Mouse (Mus musculus): ENCODE data around the gene R3hdm2. TPM values are rescaled to one million over a fixed set of nuclear protein-coding genes. Genes with fewer than 3 reads are reported as not detected.

Gene R3hdm2
- total RNA-seq (2023), result 100 to 1,000 TPM in 1 of 2 experiments, 10 to 100 TPM in 1; 98.4 to 116 TPM

GRCm38 (mm10) chr10:127380251-127380691 is at the start of gene R3hdm2:
Gene R3hdm2, plus strand, starts transcription at chr10:127380327.

DNA sequence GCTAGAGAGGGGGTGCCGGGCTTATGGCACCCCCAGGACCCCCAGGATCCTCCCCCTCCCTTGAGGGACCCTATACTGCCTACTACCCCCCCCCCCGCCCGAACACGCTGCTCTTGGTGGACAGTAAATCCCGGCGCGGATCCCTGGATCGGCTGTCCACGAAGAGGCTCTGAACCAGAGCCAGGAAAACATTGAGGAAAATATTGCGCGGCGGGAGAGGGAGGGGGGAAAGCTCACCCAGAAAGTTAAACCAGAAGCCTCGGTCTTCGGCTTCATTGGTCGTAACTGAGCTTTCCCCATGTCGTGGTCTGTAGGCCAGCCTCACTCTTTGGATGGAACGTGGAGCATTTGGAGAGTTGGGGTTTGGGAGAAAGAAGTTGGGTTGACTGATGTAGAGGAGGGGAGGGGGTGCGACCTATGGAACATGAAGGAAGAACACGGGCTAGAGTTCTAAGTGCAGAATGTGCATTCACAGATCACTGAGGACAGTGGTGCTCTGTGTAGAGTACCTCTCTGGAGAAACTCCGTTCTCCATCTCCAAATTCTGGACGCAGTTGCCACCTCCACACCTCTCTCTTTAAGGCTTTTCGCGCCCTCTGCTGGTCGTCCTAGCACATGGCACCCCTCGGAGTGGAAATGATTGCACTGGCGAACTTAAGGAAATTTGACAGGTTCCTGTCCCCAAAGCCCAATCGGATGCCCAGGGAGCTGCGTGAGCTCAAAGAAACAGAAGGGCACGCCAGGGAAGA is 38.1 kb upstream of the R3hdm2 start, which contains the start of gene Gli1:
TSS of gene Gli1 (minus strand) at position 84 of the 749 bp plus-strand sequence.

GRCm38 (mm10) chr10:127353909-127354895 is 25.9 kb upstream of the R3hdm2 start, which contains the start of gene Inhbe:
Gene Inhbe, minus strand, starts transcription at chr10:127354411.

DNA sequence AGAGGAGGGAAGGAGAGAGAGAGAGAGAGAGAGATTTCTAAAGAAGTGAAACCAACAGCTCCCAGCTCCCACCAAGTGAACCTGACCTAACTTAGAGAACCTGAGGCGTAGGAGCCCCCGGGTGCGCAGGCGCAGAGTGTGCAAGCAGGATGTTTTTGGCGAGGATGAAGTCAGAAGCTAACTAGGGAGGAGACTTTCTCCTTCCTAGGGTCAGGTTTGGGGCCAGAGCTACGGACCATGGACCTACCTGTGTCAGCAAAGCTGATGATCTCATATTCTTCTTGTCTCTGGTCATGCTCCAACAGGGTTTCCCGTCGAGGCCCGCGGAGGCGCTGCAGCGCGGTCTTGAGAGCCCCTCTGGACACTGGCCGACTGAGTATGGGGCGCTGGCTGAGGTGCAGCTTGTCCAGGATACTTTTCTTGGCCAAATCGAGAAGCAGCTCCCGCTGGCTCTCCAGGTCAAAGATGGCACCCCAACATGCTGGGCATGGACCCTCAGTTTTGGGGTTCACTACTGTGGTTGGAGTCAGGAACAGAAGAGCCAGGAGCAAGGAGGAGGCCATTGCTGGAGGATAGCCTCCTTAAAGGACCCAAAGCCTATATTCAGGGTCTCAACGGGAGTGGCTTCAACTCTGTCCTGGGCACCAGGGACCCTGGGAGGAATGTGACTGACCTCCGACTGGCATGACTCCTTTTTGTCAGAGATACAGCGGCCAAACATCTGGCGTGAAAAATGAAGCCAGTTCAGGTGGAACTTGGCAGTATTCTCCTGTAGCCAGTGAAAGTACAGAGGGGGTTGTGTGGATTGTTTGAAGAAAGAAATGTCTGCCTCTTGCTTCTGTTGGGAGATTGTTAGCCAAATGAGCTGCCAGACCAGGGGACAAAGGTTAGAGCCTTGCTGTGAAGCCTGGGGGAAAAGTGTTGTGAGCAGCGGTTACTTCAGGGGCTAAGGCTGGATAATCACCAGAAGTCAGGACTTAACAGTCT is 10.0 kb upstream of the R3hdm2 start, which contains the start of gene Inhbc:
TSS of gene Inhbc (minus strand) at position 598 of the 987 bp plus-strand sequence.

GRCm38 (mm10) chr10:127500894-127501893 is 121.1 kb downstream of the R3hdm2 start, which contains the start of gene Stac3:
Gene Stac3, plus strand, starts transcription at chr10:127501686.

DNA sequence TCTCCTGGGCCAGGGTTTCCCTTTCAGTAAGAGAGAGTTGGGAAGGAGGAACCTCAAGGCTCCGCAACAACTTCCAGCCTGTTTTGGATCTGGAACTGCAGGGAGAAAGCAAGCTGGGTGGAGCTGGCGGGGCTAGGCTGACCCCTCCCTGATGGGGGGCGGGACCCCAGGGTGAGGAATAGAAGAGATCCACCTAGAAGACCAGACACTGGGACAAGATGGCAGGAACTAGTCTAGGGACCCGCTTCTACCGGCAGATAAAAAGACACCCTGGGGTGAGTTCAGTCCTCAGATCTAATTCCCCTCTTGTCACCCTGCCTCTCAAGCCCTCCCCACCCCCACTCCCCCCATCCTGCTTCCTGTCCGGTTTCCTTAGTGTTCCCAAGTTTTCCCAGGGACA is 134.6 kb downstream of the R3hdm2 start, which contains the start of gene Ndufa4l2:
TSS of gene Ndufa4l2 (plus strand) at position 204 of the 400 bp plus-strand sequence.

DNA sequence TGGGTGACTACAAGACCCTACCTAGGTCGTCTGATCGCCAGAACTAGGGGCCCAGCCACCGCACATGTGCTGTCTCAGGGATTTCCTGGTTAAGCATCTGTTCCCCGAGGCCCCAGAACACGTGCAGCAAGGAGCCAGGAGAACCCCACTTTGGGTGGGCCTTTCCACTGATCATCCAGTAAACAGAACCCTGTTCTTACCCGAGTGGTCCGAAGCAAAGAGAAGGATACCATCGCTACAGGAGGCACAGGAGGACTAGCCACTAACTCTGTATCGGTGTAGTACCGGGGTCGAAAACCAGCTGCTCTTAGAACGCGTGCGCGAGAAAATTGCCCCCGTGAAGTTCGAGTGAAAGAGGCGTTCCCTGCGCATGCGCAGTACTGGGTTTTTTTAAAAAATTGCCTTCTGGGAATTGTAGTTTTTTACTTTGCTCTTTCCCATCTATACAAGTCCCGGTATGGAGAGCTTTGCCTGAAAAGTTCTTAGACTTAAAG is 142.0 kb downstream of the R3hdm2 start, which contains the start of gene Shmt2:
TSS of gene Shmt2 (minus strand) at position 357 of the 494 bp plus-strand sequence.

DNA sequence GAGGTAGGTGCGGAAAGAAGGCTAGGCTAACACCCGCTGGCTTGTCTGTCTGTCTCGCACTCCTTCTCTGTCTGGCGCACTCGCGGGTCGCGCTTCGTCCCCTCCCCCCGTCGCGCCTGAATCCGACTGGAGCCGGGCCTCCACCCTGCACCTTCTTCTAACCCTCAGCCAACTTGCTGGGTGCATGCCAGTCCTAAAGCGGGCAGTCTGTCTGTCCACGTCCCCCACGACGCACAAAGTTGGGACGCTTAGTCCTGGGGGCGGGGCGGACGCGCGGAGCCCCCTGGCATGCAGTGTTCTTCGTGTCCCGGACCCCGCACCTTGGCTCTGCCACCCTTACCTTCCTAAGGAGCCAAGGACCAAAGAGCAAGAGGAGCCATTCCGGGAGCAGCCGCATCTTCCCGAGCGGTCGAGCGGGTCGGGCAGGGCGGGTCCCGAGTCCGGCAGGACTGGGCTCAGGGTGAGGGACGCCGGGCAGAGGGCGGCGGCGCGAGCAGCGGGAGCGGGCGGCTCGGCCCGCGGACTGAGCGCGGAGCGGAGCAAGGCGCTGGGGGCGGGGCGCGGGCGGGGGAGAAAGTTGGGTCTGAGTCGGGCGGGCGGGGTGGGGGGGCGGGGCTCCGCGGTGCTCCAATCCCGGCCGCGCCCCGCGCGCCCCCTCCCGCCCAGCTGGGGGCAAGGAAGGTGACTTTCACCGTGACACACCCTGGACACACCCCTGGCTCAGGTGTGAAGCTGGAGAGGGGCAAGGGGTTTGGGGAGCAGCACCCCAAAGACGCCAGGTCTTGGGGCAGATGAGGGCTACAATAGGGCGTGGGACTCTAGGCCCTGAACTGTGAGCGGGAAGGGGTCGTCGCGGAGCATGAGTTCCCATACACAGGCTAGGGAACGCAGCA is 154.2 kb downstream of the R3hdm2 start, which contains the start of gene Nxph4:
TSS of gene Nxph4 (minus strand) at position 524 of the 893 bp plus-strand sequence.

Other genes starting within 250 kb of the R3hdm2 start
- 100 to 1,000 TPM; 257 to 262 TPM for gene B4galnt1, start 215.1 kb upstream of the R3hdm2 start, total RNA-seq (2023)
- gene Slc26a10, start 199.7 kb upstream of the R3hdm2 start, total RNA-seq (2023), result not detected
- gene Arhgef25, start 190.2 kb upstream of the R3hdm2 start, total RNA-seq (2023), result under 1 TPM in 1 of 2 experiments, not detected in 1; 0.55 TPM
- gene Dtx3, start 184.6 kb upstream of the R3hdm2 start, total RNA-seq (2023), result 10 to 100 TPM; 24.6 to 28.6 TPM
- gene Pip4k2c, start 168.7 kb upstream of the R3hdm2 start, total RNA-seq (2023), result 10 to 100 TPM; 20.6 to 21.1 TPM
- gene Kif5a, start 117.0 kb upstream of the R3hdm2 start, total RNA-seq (2023), result 1 to 10 TPM; 2.4 to 3.3 TPM
- gene Dctn2, start 114.0 kb upstream of the R3hdm2 start, total RNA-seq (2023), result 100 to 1,000 TPM; 111 to 113 TPM
- 100 to 1,000 TPM; 116 to 118 TPM for gene Mbd6, start 91.3 kb upstream of the R3hdm2 start, total RNA-seq (2023)
- 10 to 100 TPM; 37.6 to 42.2 TPM for gene Mars, start 68.5 kb upstream of the R3hdm2 start, total RNA-seq (2023)
- 100 to 1,000 TPM; 216 to 240 TPM for gene Arhgap9, start 58.4 kb upstream of the R3hdm2 start, total RNA-seq (2023)
- gene Gli1, start 38.4 kb upstream of the R3hdm2 start, total RNA-seq (2023), result under 1 TPM in 1 of 2 experiments, not detected in 1; 0.66 TPM
- not detected for gene Inhbe, start 25.9 kb upstream of the R3hdm2 start, total RNA-seq (2023)
- gene Inhbc, start 9.9 kb upstream of the R3hdm2 start, total RNA-seq (2023), result not detected
- gene Stac3, start 121.4 kb downstream of the R3hdm2 start, total RNA-seq (2023), result 1 to 10 TPM; 1.0 to 3.7 TPM
- not detected for gene Ndufa4l2, start 134.6 kb downstream of the R3hdm2 start, total RNA-seq (2023)
- 10 to 100 TPM; 12.1 to 12.7 TPM for gene Shmt2, start 142.1 kb downstream of the R3hdm2 start, total RNA-seq (2023)
- not detected for gene Nxph4, start 154.2 kb downstream of the R3hdm2 start, total RNA-seq (2023)
- 100 to 1,000 TPM; 860 to 920 TPM for gene Lrp1, start 240.8 kb downstream of the R3hdm2 start, total RNA-seq (2023)